Mouse (Mus musculus): ENCODE data around the gene Ncl.
A peak's percentile ranks its signal among the peaks of the same experiment; 100 is the strongest.

DNA sequence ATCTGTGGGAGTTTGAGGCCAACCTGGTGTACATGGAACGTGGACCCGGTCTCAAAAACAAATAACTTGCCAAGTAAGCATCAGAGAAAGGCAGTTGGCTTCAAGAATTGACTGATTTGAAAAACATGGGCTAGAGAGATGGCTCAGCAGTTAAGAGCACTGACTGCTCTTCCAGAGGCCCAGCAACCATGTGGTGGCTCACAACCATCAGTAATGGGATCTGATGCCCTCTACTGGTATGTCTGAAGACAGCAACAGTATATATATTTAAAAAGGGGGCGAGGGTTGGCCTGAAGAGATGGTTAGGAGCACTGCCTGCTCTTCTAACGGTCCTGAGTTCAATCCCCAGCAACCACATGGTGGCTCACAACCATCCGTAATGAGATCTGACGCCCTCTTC lies 4.5 kb upstream of the Ncl start:
- TF ChIP-seq POLR2A (IDR thresholded peaks at IDR 0.05; ENCODE audit: borderline replicate concordance, extremely low read depth, insufficient read depth, insufficient read length, poor library complexity, severe bottlenecking) (no peak), CTCF (IDR thresholded peaks at IDR 0.05; ENCODE audit: borderline replicate concordance, extremely low read depth, insufficient read depth, insufficient read length) (peak; percentile 37; the same call in 1 of the 2 replicates)

Measured in brain, embryonic 14.5 days (tissue).